Mouse (Mus musculus): ENCODE measurements around the gene Cmtm4. TPM values are rescaled to one million over a fixed set of nuclear protein-coding genes. Genes with fewer than 3 reads are reported as not detected.
"Not testable (repeated sequence)": the region's sequence is repeated elsewhere in the genome, so short reads cannot be mapped to it uniquely, and the experiment has no call there.

Cmtm4 gene
- total RNA-seq, 1 experiment from 2014 or later: 0.19 TPM

DNA sequence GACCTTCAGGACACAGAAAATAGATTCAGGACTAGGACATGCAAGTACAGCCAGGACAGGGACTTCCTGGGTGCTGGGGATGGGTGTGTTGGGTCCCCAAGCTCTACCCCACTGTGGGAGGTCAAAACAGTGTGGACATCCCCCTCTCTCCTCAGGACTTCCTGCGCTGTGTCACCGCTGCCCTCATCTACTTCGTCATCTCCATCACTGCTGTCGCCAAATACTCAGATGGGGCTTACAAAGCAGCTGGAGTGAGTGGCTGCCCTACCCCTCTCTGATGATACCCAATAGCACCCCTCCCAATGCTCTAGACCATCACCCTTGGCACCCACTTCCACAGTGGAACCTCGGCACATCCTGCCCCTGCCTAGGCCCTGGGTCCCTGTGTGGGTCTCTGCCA, 51.0 kb downstream of the Cmtm4 start:
- ATAC-seq (replicated peaks; ENCODE audit: insufficient number of reproducible peaks, low FRiP score, low TSS enrichment, poor library complexity, severe bottlenecking): no peak

DNA sequence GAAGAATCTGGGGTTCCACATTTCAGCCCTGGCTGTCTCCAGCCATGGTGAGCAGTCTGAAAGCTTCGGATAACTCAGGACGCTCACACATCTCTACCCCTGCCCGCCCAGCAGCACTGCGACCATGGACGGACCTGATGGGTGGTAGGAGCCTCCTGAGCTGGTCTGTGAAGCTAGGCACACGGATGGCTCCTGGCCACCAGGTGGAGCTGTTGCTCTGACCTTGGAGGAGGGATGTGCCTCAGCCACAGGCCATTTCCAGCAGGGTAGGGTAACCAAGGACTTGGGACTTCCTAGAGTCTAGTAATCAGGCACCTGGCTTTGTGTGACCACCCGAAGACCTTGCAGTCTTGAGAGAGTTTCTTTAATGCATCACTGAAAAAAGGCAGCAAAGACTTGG, 51.6 kb downstream of the Cmtm4 start:
- ATAC-seq (replicated peaks; ENCODE audit: insufficient number of reproducible peaks, low FRiP score, low TSS enrichment, poor library complexity, severe bottlenecking): peak; percentile 47; the same call in 1 of the 2 replicates

DNA sequence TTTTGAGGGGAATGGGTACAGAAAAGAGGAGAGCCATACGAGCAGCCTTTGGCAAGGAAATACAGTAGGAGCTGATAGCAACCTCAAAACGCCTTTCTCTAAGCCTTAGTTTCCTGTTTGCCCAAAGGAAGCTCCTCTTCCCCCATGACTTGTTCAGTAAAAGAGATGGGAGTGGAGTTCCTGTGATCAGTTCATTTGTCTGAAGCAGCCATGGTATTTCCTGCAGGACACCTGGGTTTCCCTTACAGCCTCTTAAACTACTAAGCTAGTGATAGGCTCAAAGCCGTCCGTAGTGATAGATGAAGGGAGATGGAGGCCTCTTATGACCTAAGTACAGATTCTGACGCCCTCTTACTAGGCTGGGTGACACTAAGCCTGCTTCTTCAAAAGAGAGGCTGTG, 53.2 kb downstream of the Cmtm4 start:
- ATAC-seq (replicated peaks; ENCODE audit: insufficient number of reproducible peaks, low FRiP score, low TSS enrichment, poor library complexity, severe bottlenecking): no peak

DNA sequence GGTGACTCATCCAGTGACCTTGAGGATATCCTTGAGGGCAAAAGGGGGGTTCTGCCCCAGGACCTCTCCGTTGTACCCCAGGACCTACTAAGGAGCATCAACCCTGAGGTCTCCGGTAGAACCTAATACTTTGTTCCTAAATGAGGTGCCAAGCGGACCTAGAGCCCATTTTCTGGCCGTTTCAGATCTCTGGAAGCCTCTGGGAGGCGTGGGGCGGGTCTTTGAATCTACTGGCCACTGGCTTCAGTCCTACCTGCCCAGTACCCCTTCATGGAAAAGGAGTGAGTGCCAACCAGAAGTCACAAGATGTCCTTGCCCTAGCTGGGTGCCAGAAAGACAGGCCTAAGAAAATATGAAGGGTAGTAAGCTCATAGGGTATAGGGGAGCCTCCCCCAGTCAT, 53.9 kb downstream of the Cmtm4 start:
- no peak for ATAC-seq (replicated peaks; ENCODE audit: insufficient number of reproducible peaks, low FRiP score, low TSS enrichment, poor library complexity, severe bottlenecking)

DNA sequence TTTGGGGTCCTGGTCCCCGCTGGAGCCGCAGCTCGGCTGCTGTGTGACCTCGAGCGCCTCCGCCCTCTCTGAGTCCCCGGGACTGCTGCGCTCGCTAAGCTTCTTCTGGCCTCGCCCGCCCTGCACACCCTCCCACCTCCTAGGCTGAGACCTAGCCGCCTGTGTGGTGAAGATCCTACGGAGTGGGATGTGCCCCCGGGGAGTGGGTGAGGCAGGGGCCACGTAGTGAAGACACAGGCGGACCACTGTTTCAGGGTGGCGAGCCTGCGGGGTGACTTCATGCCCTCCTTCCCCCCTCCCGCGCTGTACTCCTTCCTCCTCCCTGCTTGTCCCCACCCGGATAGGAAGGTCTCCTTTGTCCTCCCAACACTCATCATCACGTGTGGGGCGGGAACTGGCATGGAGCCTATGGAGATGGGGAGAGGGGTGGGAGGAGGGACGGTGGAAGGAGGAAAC, 54.5 kb downstream of the Cmtm4 start:
- ATAC-seq (replicated peaks; ENCODE audit: insufficient number of reproducible peaks, low FRiP score, low TSS enrichment, poor library complexity, severe bottlenecking): peak; percentile 24; the same call in 1 of the 2 replicates

DNA sequence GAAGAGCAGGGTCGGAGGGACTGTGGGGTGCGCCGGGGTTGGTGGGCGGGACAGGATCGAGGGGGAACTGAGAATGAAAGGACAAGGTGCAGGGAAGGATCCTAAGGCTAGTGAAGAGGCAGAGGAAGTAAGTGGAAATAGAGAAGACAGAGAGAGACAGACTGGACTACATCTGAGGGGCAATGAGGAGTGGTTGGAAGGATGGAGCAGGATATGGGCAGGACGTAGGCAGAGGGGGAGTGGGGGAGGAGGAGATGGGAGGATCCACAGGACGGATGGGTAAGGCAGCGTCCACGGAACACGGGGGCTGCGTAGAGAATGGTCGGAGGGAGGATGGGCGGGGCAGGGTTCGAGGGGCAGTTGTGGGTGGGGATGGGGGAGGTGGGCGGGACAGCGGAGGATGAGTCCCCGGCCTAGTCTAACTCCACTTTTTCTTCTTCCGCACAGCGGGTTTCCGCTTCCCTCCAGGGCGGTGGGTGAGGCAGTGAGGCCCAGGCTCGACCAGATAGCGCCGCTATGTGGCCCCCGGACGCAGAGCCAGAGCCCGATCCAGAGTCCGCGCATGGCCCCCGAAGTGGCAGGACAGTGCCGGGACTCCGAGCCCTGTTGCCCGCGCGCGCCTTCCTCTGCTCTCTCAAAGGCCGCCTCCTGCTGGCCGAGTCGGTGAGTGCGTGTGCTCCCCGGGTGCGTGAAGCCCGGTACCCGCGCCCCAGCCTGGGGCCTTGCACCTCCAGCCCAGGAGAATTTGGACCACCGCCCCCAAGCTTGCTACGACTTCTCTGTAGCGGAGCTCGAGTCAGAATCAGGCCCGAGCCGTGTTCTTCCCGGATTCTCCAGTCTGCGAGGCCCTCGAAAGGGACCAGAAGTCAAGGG, 55.1 kb downstream of the Cmtm4 start:
- peak; percentile 65 for ATAC-seq (replicated peaks; ENCODE audit: insufficient number of reproducible peaks, low FRiP score, low TSS enrichment, poor library complexity, severe bottlenecking)

DNA sequence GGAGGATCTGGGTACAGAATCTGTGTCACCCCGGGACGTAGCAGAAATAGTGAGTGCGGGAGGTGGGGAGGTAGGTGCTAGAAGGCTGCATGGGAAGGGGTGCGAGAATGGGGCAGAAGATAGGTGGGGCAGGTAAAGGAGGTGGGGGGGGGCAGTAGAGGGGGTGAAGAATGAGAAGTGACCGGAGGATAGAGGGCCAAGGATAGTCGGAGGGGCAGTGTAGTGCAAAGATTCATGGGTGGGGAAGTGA, 55.7 kb downstream of the Cmtm4 start:
- ATAC-seq (replicated peaks; ENCODE audit: insufficient number of reproducible peaks, low FRiP score, low TSS enrichment, poor library complexity, severe bottlenecking): no peak

DNA sequence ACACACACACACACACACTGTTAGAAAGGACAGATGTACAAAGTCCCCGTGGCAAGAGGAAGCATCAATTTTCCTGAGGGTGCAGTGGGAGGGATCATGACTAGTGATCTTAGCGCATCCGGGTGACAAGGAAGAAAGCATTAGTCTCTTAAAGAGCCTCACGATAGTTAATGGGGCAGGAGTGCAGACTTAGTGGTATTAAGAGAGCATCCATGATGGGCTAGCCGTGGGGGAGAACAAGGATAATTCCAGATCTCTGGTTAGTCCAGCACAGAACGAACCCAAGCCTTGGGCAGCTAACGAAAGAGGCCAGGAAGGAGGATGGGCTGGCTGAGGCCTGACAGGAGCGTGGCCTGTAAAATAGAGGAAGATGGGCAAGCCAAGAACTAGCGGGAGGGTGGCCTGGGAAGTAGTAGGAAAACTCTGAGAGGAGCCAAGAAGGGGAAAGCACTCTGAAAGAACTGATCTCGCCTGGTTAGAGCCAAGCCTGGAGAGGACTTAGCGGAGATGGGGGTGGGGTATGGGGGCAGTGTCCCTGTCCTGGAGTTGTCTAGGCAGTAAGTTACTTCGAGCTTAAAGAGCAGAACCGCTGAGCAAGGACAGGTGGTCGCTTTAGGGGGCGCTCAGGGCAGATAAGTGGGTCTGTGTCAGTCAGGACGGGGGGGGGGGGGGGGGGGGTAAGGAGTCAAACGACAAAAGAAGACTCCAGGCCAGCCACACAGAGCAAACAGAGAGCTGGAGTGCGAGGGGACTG, 56.2 kb downstream of the Cmtm4 start, which contains the start of gene Cmtm3:
Gene Cmtm3, plus strand, starts transcription at position 182 of the 754 bp plus-strand sequence.
- no peak for ATAC-seq (replicated peaks; ENCODE audit: insufficient number of reproducible peaks, low FRiP score, low TSS enrichment, poor library complexity, severe bottlenecking)

DNA sequence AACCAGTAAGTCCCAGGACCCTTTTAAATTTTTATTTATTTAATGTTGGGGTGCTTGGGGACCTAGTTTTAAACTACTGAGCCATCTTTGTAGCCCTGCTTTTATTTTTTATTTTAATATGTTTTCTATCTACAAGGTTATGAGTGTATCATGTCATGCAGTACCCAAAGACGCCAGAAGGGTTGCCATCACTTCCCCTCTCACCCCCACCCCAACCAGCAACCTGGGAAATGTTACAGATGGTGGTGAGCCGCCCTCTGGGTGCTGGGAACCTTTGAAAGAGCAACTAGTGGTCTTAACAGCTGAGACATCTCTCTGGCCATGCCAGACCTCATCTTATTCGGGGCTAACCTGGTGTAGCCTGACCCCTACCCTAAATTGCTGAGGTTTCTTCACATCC, 57.7 kb downstream of the Cmtm4 start:
- no peak for ATAC-seq (replicated peaks; ENCODE audit: insufficient number of reproducible peaks, low FRiP score, low TSS enrichment, poor library complexity, severe bottlenecking)

DNA sequence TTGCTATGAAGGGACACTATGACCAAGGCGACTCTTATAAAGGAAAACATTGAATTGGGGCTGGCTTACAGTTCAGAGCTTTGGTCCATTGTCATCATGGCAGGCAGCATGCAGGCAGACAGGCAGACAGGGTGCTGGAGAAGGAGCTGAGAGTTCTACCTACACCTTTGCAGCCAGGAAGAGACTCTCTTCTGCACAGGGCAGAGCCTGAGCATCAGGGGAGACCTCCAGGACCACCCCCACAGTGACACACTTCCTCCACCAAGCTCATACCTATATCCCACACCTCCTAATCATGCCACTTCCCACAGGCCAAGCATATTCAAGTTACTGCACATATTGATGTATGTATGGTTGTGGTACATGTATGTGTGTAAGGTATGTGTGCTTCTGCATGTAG, 58.8 kb downstream of the Cmtm4 start:
- ATAC-seq (replicated peaks; ENCODE audit: insufficient number of reproducible peaks, low FRiP score, low TSS enrichment, poor library complexity, severe bottlenecking): no peak

DNA sequence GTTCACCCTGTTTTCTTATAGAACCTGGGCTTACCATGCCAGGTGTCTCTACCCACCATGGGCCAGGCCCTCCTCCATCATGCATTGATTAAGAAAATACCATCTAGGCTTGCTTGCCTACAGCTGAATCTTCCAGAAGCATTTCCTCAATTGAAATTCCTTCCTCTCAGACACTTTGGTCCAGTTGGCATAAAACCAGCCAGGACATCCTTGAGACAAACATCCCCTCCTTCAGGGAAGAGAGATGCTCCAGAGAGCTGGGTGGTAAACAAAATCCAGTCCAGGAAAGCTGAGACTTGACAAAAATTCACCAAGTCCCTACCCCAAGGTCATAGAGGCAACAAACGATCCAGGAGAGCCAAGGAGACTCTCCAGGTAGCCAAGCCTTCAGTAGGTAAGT, 61.4 kb downstream of the Cmtm4 start:
- ATAC-seq (replicated peaks; ENCODE audit: insufficient number of reproducible peaks, low FRiP score, low TSS enrichment, poor library complexity, severe bottlenecking): no peak

DNA sequence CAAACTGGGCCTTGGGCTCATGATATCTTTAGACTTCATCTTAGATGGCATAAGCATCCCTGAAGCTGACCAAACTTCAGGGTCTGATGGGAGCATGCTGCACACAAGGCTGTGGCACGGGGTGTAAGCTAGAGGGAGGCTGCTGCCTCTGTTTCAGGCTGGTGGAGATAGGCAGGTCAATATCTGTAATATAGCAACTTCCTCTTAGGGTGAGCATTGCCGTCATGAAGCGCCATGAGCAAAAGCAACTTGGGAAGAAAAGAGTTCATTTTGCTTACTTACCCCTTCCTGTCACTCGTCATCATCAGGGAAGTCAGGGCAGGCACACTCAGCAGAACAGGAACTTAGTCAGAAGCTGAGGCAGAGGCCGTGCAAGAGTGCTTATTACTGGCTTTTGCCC, 61.8 kb downstream of the Cmtm4 start:
- ATAC-seq (replicated peaks; ENCODE audit: insufficient number of reproducible peaks, low FRiP score, low TSS enrichment, poor library complexity, severe bottlenecking): peak; percentile 69

DNA sequence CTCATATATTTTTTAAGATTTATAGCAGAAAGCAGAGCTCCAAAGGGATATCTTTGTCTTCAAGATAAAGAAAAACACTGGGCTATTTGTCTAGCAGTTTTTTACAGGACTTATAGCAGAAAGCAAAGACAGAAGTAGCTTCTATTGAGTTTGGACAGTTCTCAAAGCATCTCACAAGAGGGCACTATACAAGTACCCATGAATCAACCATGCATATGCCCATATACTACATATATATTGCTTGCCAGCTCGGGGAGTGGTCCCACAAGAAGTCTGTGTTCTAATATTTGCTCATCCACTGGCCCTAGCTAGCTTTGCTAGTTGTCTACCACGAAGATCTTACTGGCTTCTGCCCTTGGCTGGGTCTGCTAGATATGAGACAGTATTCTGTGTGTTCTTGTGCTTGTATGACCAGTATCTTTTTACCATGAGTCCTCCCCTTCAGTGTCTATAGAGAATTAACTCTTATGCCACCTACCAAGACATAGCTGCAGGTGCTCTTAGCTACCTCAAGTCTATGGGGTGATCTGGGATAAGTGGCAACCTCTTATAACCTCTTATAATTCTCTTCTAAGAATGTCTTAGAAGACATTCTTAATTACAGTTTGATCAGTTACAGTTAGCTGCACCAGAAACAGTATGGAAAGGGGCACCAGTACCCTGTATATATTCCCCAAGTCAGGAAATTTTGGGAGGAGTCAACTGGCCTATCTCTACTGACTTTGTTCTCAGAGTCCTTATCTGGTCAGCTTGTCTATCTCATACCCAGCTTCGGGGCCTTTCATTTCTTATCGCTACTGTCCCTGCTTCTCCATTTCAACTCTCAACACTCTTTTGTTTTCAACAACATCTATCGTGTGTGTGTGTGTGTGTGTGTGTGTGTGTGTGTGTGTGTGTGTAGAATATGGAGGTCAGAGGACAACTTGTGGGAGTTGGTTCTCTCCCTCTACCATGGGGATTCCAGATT, 62.7 kb downstream of the Cmtm4 start:
- no peak for ATAC-seq (replicated peaks; ENCODE audit: insufficient number of reproducible peaks, low FRiP score, low TSS enrichment, poor library complexity, severe bottlenecking)

DNA sequence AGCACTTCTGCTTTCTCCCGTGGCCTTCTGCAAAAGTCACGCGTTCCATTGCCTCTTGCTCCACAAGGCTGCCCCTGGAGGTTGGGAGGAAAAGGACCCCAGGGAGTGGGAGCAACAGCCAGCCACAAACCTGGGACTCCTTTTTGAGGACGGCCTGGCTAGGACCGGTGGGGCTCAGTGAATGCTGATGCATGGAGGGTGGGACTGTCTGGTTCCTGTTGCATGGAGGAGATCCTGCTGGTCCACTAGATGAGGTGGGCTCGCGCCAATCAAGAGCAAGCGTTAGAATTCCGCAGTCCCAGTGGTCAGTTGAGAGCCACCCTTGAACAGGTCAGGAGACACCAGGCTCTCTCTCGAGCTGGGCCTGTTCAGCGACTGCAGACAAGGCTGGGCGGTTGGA, 73.7 kb downstream of the Cmtm4 start, which contains the start of gene Cmtm2b:
Gene Cmtm2b, plus strand, starts transcription at position 301 of the 400 bp plus-strand sequence.
- ATAC-seq (replicated peaks; ENCODE audit: insufficient number of reproducible peaks, low FRiP score, low TSS enrichment, poor library complexity, severe bottlenecking): not testable (repeated sequence)

DNA sequence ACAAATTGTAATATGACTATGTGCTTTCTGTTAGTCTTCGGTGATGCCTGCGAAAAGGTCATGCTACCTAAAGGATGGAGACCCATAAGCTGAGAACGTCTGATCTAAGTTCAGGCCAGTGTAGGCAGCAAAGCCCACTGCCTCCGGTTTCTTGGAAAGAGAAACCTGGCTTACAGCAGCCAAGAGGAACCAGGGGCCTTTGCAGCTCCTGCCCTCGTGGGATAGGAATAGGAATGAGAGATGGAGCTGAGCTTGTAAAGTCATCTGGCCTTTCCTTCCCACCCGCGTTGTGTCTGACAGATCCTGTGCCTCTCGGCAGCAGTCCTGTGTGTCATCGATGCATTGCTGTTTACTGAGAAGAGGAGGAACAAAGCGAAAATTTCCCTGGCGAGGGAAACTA, 74.3 kb downstream of the Cmtm4 start, which contains the start of gene Gm11020:
Gene Gm11020, plus strand, starts transcription at position 301 of the 400 bp plus-strand sequence.
- not testable (repeated sequence) for ATAC-seq (replicated peaks; ENCODE audit: insufficient number of reproducible peaks, low FRiP score, low TSS enrichment, poor library complexity, severe bottlenecking)

DNA sequence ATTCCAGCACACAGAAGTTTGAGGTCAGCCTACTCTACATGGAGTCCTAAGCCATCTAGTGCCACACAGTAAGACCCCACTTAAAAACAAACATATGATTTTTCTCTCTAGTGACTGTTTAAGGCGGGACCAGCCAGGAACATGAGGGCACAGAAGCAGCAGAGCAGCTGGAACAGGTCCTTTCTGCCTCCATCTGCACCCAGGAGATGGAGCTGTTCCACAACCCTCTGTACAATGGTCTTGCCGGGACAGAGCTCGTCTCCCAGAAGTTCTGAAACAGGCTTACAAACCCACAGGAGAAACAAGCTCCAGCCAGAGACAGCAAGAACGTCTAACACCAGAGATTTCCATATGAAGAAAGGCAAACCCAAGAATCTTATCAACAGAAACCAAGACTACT, 82.3 kb downstream of the Cmtm4 start:
- ATAC-seq (replicated peaks; ENCODE audit: insufficient number of reproducible peaks, low FRiP score, low TSS enrichment, poor library complexity, severe bottlenecking): no peak

DNA sequence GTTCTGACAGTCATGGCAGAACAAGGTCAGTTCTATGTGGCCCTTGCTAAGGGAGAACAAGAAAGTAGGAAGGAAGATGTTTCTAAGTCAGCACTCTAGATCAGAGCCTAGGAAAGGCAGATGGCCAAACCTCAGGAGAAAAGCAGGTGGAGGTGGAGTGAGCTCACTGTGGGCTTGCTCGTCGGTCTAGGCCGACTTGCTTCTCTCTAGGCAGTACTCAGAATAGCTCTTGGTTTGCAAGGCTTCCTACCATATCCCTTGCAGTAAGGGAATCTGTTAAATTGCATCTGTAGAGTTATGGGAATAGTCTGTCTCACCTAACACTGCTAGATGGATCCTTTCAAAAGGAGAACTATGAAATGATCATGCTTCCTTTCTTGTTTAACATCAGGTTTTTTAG, 83.6 kb downstream of the Cmtm4 start:
- not testable (repeated sequence) for ATAC-seq (replicated peaks; ENCODE audit: insufficient number of reproducible peaks, low FRiP score, low TSS enrichment, poor library complexity, severe bottlenecking)

DNA sequence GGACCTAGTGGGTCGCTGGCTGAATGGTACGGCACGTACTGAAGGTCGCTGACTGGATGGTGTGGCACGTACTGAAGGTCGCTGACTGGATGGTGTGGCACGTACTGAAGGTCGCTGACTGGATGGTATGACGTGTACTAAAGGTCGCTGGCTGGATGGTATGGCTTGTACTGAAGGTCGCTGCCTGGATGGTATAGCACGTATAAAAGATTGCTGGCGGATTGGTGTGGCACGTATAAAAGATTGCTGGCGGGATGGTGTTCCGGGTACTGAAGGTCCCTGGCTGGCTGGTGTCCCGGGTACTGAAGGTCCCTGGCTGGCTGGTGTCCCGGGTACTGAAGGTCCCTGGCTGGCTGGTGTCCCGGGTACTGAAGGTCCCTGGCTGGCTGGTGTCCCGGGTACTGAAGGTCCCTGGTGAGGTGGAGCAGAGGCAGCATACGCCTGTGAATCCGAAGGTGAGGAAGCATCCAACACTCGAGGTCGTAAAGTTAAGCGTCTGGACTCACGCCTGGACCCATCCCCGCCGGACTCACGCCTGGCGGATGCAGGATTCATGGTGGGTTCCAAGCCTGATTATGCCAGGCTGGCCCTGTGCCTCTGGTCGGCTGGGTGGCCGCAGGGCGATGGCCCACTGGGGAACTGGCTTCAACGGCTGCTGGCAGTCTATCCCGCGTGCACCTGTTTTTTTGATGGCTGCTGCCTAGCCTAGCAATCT, 86.0 kb downstream of the Cmtm4 start, which contains the start of the genes Gm45711 and Cmtm1:
Gene Gm45711, minus strand, starts transcription at position 641 of the 715 bp plus-strand sequence.
Gene Cmtm1, minus strand, starts transcription at position 705 of the 715 bp plus-strand sequence.
- not testable (repeated sequence) for ATAC-seq (replicated peaks; ENCODE audit: insufficient number of reproducible peaks, low FRiP score, low TSS enrichment, poor library complexity, severe bottlenecking)

All from monocyte, adult 5-6 weeks (primary cell).